Mouse (Mus musculus) small intestine, adult 2 months (tissue): ENCODE measurements around the gene Idua. TPM values are rescaled to one million over a fixed set of nuclear protein-coding genes. Genes with fewer than 3 reads are reported as not detected.

ENCODE experiments used
- H3K27ac ChIP-seq: fragments of 200-500 bp; 2 replicates; pipeline ENCODE4 v1.5.1; 2012; ENCODE audit warnings: low read depth, low read length, control low read depth, inconsistent platforms; ENCODE audit not compliant: insufficient read depth
- H3K27me3 ChIP-seq: fragments of 200-500 bp; 2 replicates; pipeline ENCODE4 v1.6.1; 2012; ENCODE audit warnings: mild to moderate bottlenecking, moderate library complexity, low read length, inconsistent platforms; ENCODE audit not compliant: control insufficient read depth, insufficient read depth
- H3K36me3 ChIP-seq: fragments of 200-500 bp; 2 replicates; pipeline ENCODE4 v1.6.1; 2012; ENCODE audit warnings: mild to moderate bottlenecking, low read length, control low read depth, inconsistent platforms; ENCODE audit not compliant: control insufficient read depth, insufficient read depth
- H3K4me1 ChIP-seq: fragments of 200-500 bp; 2 replicates; pipeline ENCODE4 v1.6.1; 2012; ENCODE audit warnings: low read length, inconsistent platforms, mixed read lengths; ENCODE audit not compliant: control insufficient read depth, insufficient read depth, insufficient read length
- H3K4me3 ChIP-seq: fragments of 200-500 bp; 2 replicates; pipeline ENCODE4 v1.5.1; 2012; ENCODE audit warnings: low read depth, mild to moderate bottlenecking, control low read depth, inconsistent platforms, low read length, moderate library complexity
- CTCF ChIP-seq: fragments of 200-500 bp; IDR thresholded peaks from 2 replicates; pipeline ENCODE4 v1.5.1; 2012; ENCODE audit warnings: low read depth, mild to moderate bottlenecking, control low read depth, inconsistent platforms, low read length, moderate library complexity, mixed read lengths; ENCODE audit not compliant: insufficient replicate concordance, insufficient read length; ENCODE audit errors: extremely low read depth
- POLR2A ChIP-seq: fragments of 200-500 bp; IDR thresholded peaks from 2 replicates; pipeline ENCODE4 v1.6.1; 2012; ENCODE audit warnings: low read depth, mild to moderate bottlenecking, control low read depth, inconsistent platforms, low read length, moderate library complexity
- WGBS: fragments of 180-500 bp; shearing (Covaris S2); methylation state at CpG from one replicate; pipeline ENCODE4 v1.1.7; 2018; 5-methylcytosine and 5-hydroxymethylcytosine counted together
- polyA plus RNA-seq: library from polyadenylated mRNA; depleted of rRNA; stranded (reverse); fragments of >200 nt; gene quantifications from 2 replicates; pipeline ENCODE4 v1.2.3, GENCODE M21; 2012; rRNA removed

Gene Idua
- polyA plus RNA-seq, 1 experiment: 20.1 TPM

DNA sequence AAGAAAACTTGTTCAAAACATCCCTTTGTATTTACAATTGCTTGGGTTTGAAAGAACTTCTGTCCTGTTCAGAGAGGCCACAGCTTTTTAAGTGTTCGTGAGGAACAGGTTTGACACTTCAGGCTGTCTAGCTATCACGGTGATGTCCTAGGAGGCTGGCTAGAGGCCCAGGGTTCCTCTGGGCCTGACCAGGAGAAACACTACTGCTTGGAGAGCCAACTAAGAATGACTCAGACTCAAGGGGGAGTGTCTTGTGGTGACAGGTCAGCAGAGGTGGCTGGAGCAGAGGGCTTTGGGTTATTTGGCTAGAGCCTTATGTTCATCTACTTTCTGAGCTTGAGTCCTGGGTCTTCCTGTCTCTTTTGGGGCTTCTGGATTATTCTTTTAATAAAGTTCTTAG, 63.9 kb downstream of the Idua start:
- H3K4me3 ChIP-seq: no peak overlapping the region
- no peaks in the 10 kb centered on the region for H3K4me1 ChIP-seq
- TF ChIP-seq POLR2A (no peak), CTCF (no peak)
- 47% methylated on average over 2 of the region's 2 CpGs for WGBS
- no peaks in the 10 kb centered on the region for H3K27me3 ChIP-seq
- H3K36me3 ChIP-seq: no peaks in the 10 kb centered on the region
- H3K27ac ChIP-seq: no peak overlapping the region

DNA sequence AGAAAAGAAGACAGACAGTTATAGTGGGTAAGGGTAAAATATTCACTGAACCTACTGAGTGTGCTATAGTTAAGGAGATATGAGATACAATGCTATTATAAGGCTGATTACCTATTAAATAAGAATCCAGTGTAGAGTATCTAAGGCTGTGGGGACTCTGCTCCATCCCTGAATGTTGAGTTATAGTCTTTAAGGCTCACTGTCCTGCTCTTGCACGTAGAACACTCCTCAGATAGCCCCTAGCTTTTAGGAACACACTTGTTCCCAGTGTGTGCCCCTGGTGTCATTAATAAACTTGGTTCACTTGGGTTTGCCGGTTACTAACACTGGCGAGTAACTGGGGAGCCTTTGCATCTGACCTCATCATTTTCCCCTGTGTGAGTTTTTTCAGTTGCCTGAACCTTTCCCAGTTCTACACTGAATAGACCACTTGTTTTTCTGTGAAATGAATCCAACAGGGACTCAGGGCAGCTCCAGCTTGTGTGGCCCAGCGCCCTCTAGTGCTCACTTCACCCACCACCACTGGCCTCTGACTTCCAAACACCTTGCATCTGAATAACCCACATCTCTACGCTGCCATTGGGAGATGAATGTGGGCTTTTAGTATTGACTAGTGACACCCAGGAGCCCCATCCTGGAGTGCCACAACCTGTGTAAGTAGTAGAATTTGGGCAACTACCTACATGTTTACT, 66.6 kb downstream of the Idua start:
- TF ChIP-seq CTCF: peak; percentile 82
- no peak for TF ChIP-seq POLR2A
- WGBS: 12% methylated on average over 5 of the region's 5 CpGs

DNA sequence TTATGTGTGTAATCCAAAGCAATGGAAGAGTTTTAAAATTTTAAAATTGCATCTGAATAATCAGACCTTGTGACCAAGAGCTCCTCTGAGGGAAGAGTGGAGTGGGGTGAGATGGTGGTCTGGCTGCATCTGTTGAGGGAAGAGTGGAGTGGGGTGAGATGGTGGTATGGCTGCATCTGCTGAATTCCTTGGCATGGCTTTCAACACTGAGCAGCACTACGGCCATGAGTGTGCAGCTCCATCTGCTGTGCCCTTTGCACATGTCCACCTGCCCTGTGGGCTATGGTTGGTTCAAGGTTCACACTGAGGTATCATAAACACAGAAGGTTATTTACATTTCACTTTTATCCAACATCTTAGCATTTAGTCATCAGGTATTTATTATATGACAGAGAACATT, 67.3 kb downstream of the Idua start:
- TF ChIP-seq POLR2A (no peak), CTCF (no peak)
- WGBS: 20% methylated on average over 1 of the region's 1 CpGs
- Histone ChIP-seq H3K36me3 (no peaks in the 10 kb centered on the region), H3K4me3 (no peak overlapping the region), H3K4me1 (no peaks in the 10 kb centered on the region), H3K27me3 (no peaks in the 10 kb centered on the region), H3K27ac (no peak overlapping the region)

More for the DNA sequence above, 66.6 kb downstream of the Idua start:
- no peaks in the 10 kb centered on the region for H3K27me3 ChIP-seq
- no peaks in the 10 kb centered on the region for H3K36me3 ChIP-seq
- H3K27ac ChIP-seq: no peak overlapping the region
- H3K4me1 ChIP-seq: no peaks in the 10 kb centered on the region
- no peak overlapping the region for H3K4me3 ChIP-seq

Other genes with a start within 250 kb of the Idua start
- gene Atp5k, start 225.9 kb upstream of the Idua start, polyA plus RNA-seq: 29.0 and 35.2 TPM in 2 replicates
- gene Mfsd7a, start 211.4 kb upstream of the Idua start, polyA plus RNA-seq: 4.0 and 12.8 TPM in 2 replicates
- 3.3 and 5.1 TPM in 2 replicates for gene Pcgf3, start 199.1 kb upstream of the Idua start, polyA plus RNA-seq
- 0.25 and 0.29 TPM in 2 replicates for gene Cplx1, start 110.3 kb upstream of the Idua start, polyA plus RNA-seq
- gene Gak, start 30.6 kb upstream of the Idua start, polyA plus RNA-seq: 75.5 and 152 TPM in 2 replicates
- 18.3 and 31.1 TPM in 2 replicates for gene Tmem175, start 30.6 kb upstream of the Idua start, polyA plus RNA-seq
- gene Dgkq, start 9.3 kb downstream of the Idua start, polyA plus RNA-seq: 39.8 and 77.0 TPM in 2 replicates
- gene Slc26a1, start 15.2 kb downstream of the Idua start, polyA plus RNA-seq: not detected in 2 replicates
- gene Fgfrl1, start 32.1 kb downstream of the Idua start, polyA plus RNA-seq: 12.1 and 34.1 TPM in 2 replicates
- 0.14 and 2.7 TPM in 2 replicates for gene Rnf212, start 114.7 kb downstream of the Idua start, polyA plus RNA-seq
- gene Tmed11, start 135.0 kb downstream of the Idua start, polyA plus RNA-seq: 0.61 TPM in 1 of 2 replicates, not detected in the other
- 0.01 TPM in 1 of 2 replicates, not detected in the other for gene Vmn2r8, start 148.5 kb downstream of the Idua start, polyA plus RNA-seq
- gene Vmn2r9, start 192.3 kb downstream of the Idua start, polyA plus RNA-seq: not detected in 2 replicates